Mouse (Mus musculus) pancreas, adult 10 weeks (tissue): Measurements from ENCODE around the gene Atp5l. TPM values are rescaled to one million over a fixed set of nuclear protein-coding genes. Genes with fewer than 3 reads are reported as not detected.

Experiments used
- polyA plus RNA-seq: library from polyadenylated mRNA; stranded (reverse); fragments of 350-450 nt; fragmentation: Illumina TruSeq; extraction: RNeasy Lipid Tissue Mini Kit (QIAGEN cat#74804); gene quantifications from one replicate; pipeline ENCODE4 v1.2.3, GENCODE M21; 2015; ENCODE audit warnings: low read depth, low replicate concordance; ENCODE audit not compliant: insufficient read depth

Gene Atp5l
- 260 TPM for polyA plus RNA-seq

DNA sequence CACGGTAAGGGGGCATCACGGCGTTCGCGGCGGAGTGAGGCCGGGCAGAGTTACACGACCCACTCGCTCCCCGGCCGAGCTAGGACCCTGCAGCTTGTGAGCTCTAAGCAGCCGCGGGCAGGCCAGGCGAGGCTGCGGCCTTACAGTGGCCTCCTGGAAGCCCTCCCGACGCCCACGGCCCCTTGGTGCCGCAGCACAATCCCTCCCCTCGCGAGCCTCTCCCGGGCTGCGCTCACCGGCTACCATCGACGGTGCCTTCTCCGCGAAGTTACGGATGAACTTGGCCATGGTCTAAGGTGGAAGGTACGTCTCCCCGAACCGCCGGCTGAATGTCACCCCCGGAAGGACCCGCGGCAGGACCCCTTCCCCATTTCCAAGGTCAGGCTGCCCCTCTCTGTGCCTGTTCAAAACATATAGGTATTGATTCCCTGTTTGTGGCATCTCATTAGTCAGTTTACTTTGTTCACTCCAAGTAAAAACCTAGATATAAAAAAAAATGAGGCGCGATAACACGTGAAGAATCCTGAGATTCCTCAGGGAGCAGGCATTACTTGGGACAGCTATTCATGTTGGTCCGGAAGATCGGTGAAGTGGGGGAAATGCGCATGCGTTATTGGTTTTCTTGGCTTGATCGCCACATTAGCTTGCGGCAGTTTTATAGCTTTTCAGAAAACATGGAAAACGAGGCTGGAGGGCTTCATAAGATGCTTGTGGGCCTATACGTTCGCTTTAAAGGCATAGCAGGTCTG, at the start of gene Atp5l:
Gene Atp5l (minus strand): TSS at position 369 of the 749 bp plus-strand sequence.

DNA sequence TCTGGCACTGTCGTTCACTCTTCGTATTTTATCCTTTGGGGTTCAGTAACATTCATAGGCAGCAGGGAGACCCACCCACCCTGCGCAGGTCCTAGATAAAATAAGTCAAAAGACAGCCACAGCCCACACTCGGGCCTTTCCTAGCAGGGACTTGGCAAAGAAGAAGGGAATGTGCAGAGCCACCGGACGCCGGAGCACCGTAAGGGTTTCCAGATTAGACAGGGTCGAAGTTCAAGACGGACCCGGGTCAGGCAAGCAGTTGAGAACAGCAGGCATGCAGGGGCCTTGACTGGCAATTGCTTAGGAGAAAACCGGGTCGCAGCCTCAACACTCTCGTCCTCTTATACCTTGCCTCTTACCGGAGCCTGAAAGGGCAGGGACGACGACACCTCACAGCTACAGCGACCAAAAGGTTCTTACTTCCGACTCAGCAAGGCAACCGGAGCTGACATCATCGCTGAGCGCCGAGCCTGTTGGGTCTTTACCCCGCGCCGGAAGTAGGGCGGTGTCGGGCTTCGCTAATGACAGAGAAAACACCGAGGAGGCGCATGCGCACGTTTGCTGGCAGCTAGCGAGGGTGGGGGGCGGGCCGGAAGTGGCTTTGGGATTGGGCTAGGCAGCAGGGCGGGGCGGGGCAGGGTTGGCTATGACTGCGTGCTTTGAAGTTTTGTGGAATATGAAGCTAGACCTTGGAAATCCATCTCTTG, 44.7 kb upstream of the Atp5l start, which contains the start of gene Ube4a:
Gene Ube4a (minus strand): TSS at position 475 of the 707 bp plus-strand sequence.

GRCm38 (mm10) chr9:44881221-44881871, 39.2 kb downstream of the Atp5l start, which contains the start of gene Kmt2a:
Gene Kmt2a, minus strand, starts transcription at chr9:44881296.

Other genes starting within 250 kb of the Atp5l start
- not detected for gene Treh, start 247.5 kb downstream of the Atp5l start, polyA plus RNA-seq
- gene Phldb1, start 185.5 kb downstream of the Atp5l start, polyA plus RNA-seq = 17.1 TPM
- 28.1 TPM for gene Arcn1, start 152.9 kb downstream of the Atp5l start, polyA plus RNA-seq
- 20.0 TPM for gene Ift46, start 152.8 kb downstream of the Atp5l start, polyA plus RNA-seq
- 2.2 TPM for gene Tmem25, start 121.4 kb downstream of the Atp5l start, polyA plus RNA-seq
- gene Ttc36, start 117.7 kb downstream of the Atp5l start, polyA plus RNA-seq = not detected
- 9.5 TPM for gene Kmt2a, start 39.4 kb downstream of the Atp5l start, polyA plus RNA-seq
- gene Ube4a, start 44.9 kb upstream of the Atp5l start, polyA plus RNA-seq = 13.2 TPM
- gene Cd3g, start 59.7 kb upstream of the Atp5l start, polyA plus RNA-seq = not detected
- 0.52 TPM for gene Cd3d, start 61.0 kb upstream of the Atp5l start, polyA plus RNA-seq
- not detected for gene Cd3e, start 88.9 kb upstream of the Atp5l start, polyA plus RNA-seq
- 3.2 TPM for gene Mpzl2, start 119.1 kb upstream of the Atp5l start, polyA plus RNA-seq
- 1.1 TPM for gene Mpzl3, start 134.4 kb upstream of the Atp5l start, polyA plus RNA-seq
- gene Jaml, start 158.4 kb upstream of the Atp5l start, polyA plus RNA-seq = 0.33 TPM
- 0.22 TPM for gene Scn2b, start 197.0 kb upstream of the Atp5l start, polyA plus RNA-seq
- gene Scn4b, start 217.7 kb upstream of the Atp5l start, polyA plus RNA-seq = 1.3 TPM